Mouse (Mus musculus) monocyte, adult 2 months (primary cell): ENCODE data around the gene Tnfrsf18.

Experiments used
- DNase-seq, 2 experiments: peaks; one replicate each; pipeline ENCODE4 v3.0.0; 2022; ENCODE audit warnings: low spot score in 2 of 2, low read depth in 1 of 2

The Tnfrsf18 gene

DNA sequence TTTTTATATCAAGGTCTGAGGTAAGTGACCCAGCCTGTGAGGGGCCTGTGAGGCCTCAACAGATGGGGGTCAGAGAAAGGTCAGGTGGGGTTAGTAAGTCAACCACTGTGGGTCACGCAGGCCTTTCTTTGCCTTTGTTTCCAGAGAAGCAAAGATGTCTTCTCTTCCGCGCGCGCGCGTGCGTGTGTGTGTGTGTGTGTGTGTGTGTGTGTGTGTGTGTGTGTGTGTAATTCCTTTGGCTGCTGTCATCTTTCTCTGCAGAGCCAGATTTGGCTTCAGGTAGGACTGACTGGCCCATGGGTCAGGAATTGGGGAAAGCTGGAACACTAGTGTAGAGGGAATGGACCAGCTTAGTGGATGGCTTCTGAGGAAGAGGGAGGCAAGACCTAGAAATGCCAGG is 43.7 kb downstream of the Tnfrsf18 start:
- no peak for DNase-seq

DNA sequence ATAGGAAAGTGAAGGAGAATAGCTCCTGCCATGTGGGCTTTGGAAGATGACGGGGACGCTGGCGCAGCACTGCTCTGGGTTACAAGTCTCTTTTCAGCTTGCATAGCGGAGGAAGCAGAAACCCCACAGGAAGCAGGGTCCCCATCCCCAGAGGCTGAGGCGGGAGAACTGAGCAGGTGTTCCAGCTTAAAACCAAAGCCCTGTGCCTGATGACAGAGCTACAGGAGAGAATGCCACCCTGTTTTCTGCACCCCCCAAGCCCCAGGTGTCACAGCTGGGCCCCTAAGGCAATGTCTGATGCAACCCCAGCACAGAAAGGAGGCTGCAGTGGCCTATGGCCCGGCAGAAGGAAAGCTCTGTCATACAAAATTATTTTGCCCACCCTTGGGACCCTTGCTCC is 44.3 kb downstream of the Tnfrsf18 start:
- no peak for DNase-seq

DNA sequence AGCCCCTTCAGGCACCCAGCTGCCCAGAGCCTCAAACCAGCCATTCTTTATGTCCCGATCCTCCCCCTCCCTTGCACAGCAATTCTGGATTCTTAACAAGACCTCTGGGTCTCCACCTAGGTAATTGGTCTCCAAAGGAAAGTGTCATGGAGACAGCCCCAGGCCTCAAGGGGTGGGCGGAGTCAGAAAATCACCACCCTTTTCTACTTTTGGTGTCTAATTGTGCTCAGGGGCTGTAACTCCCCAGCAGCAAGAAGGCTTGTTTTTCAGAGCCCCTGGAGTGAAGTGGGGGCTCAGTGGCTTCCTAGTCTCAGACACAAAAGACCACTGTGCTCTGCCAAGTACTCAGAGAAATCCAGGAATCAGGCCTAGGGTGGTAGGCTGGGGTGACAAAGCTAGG is 44.8 kb downstream of the Tnfrsf18 start:
- no peak for DNase-seq

DNA sequence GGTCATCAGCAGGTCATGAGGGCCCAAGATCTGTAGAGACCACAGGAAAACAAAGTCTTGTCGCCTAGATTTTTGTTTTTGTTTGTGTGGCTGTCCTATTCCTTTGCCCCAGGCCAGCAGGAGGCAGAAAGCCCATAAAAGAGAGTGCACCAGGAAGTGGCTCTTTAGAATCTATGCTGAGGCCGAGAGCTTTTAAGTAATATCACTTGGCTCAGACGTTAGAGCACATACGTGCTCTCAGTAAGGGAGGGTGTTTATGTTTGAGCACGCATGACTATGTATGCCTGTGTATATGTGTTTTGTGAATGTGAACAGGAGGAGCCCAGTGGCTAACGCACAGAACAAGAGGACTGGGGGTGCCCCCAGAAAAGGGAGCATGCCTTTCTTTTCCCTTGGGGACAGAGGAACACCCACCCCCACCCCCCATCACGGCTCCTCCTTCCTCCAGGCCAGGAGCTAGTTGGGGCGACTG is 51.0 kb downstream of the Tnfrsf18 start:
- DNase-seq: no peak

DNA sequence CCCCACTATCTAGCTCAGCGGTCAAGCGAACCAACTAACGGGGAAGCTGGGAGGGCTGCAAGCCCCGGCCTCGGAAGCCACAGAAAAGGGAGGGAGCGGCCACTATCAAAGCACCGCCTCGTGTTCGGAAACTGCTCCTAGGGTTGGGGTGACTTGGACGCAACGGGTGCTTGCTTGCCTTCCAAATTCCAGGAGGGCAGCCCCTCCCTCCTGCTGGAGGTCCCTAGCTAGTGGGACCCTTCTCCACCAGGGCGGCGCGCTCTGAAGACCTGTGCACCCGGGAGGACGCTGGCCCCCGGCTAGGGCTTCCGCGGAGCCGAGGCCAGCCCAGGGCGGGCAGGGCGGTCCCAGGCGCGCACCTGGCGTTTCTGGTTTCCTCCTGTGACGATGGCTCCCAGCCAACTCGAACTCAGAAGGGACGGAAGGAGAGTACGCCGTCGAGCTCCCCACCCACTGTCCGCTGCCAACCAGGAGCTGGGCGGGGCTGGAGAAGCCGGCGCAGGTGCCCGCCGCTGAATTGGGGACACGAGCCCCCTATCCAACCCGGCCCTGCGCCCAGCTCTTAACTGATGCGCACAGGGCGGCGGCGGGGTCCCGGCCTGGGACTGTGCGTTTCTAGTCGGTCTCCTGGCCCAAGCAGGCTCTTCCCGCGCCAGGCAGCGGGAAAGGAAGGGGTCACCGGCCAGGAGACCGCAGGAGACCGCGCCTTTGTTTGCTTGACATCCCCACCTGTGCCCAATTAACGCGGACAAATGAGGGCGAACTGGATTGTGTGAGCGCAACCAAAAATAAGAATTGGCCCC is 51.7 kb downstream of the Tnfrsf18 start:
- DNase-seq: no peak
